Mouse (Mus musculus) neural tube, embryonic 13.5 days (tissue): Measurements from ENCODE around the gene Dock8. TPM values are rescaled to one million over a fixed set of nuclear protein-coding genes. Genes with fewer than 3 reads are reported as not detected.

ENCODE experiments used
- ATAC-seq: fragments of 200-750 bp; cut with Nextera tagmentation; 2 replicates; pipeline ENCODE4 v1.8.0; 2017; ENCODE audit warnings: low read depth, mild to moderate bottlenecking, moderate TSS enrichment, moderate library complexity
- H3K27ac ChIP-seq: fragments of 300-500 bp; sonication (generic); replicated peaks from 2 replicates; pipeline ENCODE4 v1.5.1; 2015; ENCODE audit warnings: moderate library complexity, mild to moderate bottlenecking, inconsistent platforms
- H3K27me3 ChIP-seq: fragments of 300-500 bp; sonication (generic); 2 replicates; pipeline ENCODE4 v1.6.1; 2015; ENCODE audit warnings: mild to moderate bottlenecking, inconsistent platforms
- H3K36me3 ChIP-seq: fragments of 300-500 bp; sonication (generic); 2 replicates; pipeline ENCODE4 v1.6.1; 2015; ENCODE audit warnings: mild to moderate bottlenecking, inconsistent platforms
- H3K4me1 ChIP-seq: fragments of 300-500 bp; sonication (generic); replicated peaks from 2 replicates; pipeline ENCODE4 v1.6.1; 2015; ENCODE audit warnings: inconsistent platforms
- H3K4me2 ChIP-seq: fragments of 300-500 bp; sonication (generic); 2 replicates; pipeline ENCODE4 v1.6.1; 2015; ENCODE audit warnings: inconsistent platforms, mild to moderate bottlenecking, moderate library complexity
- H3K4me3 ChIP-seq: fragments of 300-500 bp; sonication (generic); 2 replicates; pipeline ENCODE4 v1.5.1; 2015; ENCODE audit warnings: mild to moderate bottlenecking, inconsistent platforms
- H3K9ac ChIP-seq: fragments of 300-500 bp; sonication (generic); 2 replicates; pipeline ENCODE4 v1.6.1; 2015; ENCODE audit warnings: moderate library complexity, mild to moderate bottlenecking, inconsistent platforms
- H3K9me3 ChIP-seq: fragments of 300-500 bp; sonication (generic); 2 replicates; pipeline ENCODE4 v1.6.1; 2016; ENCODE audit warnings: inconsistent platforms
- WGBS: fragments of 180-500 bp; shearing (Covaris S2); methylation state at CpG from one replicate; pipeline ENCODE4 v1.1.7; 2015; 5-methylcytosine and 5-hydroxymethylcytosine counted together
- polyA plus RNA-seq: library from polyadenylated mRNA; unstranded; fragments of >200 nt; fragmentation: Nextera tagmentation; extraction: Ambion mirVana; gene quantifications from 2 replicates; pipeline ENCODE4 v1.2.1, GENCODE M21; 2015

Gene Dock8
- polyA plus RNA-seq, 1 experiment from 2014 or later: 1.5 TPM

- Histone ChIP-seq H3K4me3 (no peak overlapping the region), H3K36me3 (no peaks in the 10 kb centered on the region), H3K9ac (no peak overlapping the region), H3K27ac (peak overlapping the region; percentile 20), H3K4me1 (peaks cover 18% of the 10 kb centered on the region), H3K4me2 (no peak overlapping the region), H3K27me3 (no peaks in the 10 kb centered on the region), H3K9me3 (no peaks in the 10 kb centered on the region)
- ATAC-seq: peak; percentile 53; the same call in 1 of the 2 replicates
- 29% methylated on average over 17 of the region's 17 CpGs for WGBS
Measured at GRCm38 (mm10) chr19:25144110-25145028, 145.0 kb downstream of the Dock8 start.

DNA sequence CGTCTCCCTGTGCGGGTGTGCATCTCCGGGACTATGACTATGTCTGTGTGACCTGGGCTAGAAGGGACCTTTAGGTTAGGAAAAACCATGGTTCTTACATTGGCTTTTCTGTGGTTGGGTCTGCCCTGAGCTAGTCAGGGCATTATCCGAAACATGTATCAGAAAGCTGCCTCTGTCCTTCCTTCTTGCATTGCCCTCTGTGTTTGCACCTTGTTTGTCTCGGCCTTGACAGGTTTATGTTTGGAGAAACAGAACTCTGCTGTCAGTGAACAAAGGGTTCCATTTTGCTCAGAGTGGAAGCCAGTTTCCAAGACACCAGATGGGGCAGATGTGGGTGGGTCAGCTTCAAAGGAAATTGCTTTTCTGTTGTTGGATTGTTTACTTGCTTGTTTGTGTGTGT, 145.8 kb downstream of the Dock8 start:
- Histone ChIP-seq H3K27me3 (no peaks in the 10 kb centered on the region), H3K36me3 (no peaks in the 10 kb centered on the region), H3K4me2 (no peak overlapping the region), H3K9me3 (no peaks in the 10 kb centered on the region), H3K27ac (peak overlapping the region; percentile 20), H3K9ac (no peak overlapping the region), H3K4me1 (peaks cover 18% of the 10 kb centered on the region), H3K4me3 (no peak overlapping the region)
- WGBS: 25% methylated on average over 5 of the region's 5 CpGs
- ATAC-seq: 0 out of 2 replicates have a peak, but pooled peaks have one; percentile 15

- Histone ChIP-seq H3K4me3 (no peak overlapping the region), H3K9ac (no peak overlapping the region), H3K27me3 (no peaks in the 10 kb centered on the region), H3K36me3 (no peaks in the 10 kb centered on the region), H3K4me2 (no peak overlapping the region), H3K9me3 (no peaks in the 10 kb centered on the region), H3K4me1 (peaks cover 18% of the 10 kb centered on the region), H3K27ac (no peak overlapping the region)
- WGBS: 87% methylated on average over 4 of the region's 4 CpGs
- no peak for ATAC-seq
Measured at GRCm38 (mm10) chr19:25146122-25146521, 146.8 kb downstream of the Dock8 start.

DNA sequence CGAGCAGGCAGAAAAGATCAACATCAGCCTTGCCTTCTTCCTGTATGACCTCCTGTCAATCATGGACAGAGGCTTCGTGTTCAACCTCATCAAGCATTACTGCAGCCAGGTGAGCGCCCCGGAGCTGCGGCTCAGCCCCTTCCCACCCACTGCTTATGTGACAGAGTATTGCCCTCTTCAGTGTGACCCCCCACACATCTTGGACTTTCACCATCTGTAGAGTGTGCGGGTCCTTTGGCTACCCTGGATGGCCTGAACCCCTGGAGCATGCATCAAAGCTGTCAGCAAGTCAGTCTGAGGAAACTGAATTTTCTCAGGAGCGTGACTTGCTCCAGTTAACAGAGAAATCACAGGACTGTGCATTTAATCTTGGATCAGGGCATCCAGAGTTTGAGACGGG, 150.5 kb downstream of the Dock8 start:
- Histone ChIP-seq H3K36me3 (no peaks in the 10 kb centered on the region), H3K4me1 (peaks cover 15% of the 10 kb centered on the region), H3K9me3 (no peaks in the 10 kb centered on the region), H3K9ac (no peak overlapping the region), H3K27ac (no peak overlapping the region), H3K27me3 (no peaks in the 10 kb centered on the region), H3K4me3 (no peak overlapping the region), H3K4me2 (no peak overlapping the region)
- no peak for ATAC-seq
- WGBS: 74% methylated on average over 8 of the region's 8 CpGs

GRCm38 (mm10) chr19:25154506-25155178, 155.3 kb downstream of the Dock8 start:
- 54% methylated on average over 7 of the region's 7 CpGs for WGBS
- Histone ChIP-seq H3K4me2 (no peak overlapping the region), H3K27me3 (no peaks in the 10 kb centered on the region), H3K4me3 (no peak overlapping the region), H3K27ac (0 out of 2 replicates have a peak overlapping the region, but pooled peaks have one; percentile 20), H3K4me1 (peaks cover 7% of the 10 kb centered on the region; the same call in 1 of the 2 replicates), H3K9me3 (no peaks in the 10 kb centered on the region), H3K9ac (no peak overlapping the region), H3K36me3 (no peaks in the 10 kb centered on the region)
- ATAC-seq: peak; percentile 66; the same call in 1 of the 2 replicates

GRCm38 (mm10) chr19:25155250-25155649, 155.9 kb downstream of the Dock8 start:
- Histone ChIP-seq H3K4me2 (no peak overlapping the region), H3K4me1 (peaks cover 7% of the 10 kb centered on the region; the same call in 1 of the 2 replicates), H3K9ac (no peak overlapping the region), H3K27ac (0 out of 2 replicates have a peak overlapping the region, but pooled peaks have one; percentile 20), H3K27me3 (no peaks in the 10 kb centered on the region), H3K9me3 (no peaks in the 10 kb centered on the region), H3K36me3 (no peaks in the 10 kb centered on the region), H3K4me3 (no peak overlapping the region)
- 93% methylated on average over 7 of the region's 7 CpGs for WGBS
- ATAC-seq: no peak

- WGBS: 83% methylated on average over 11 of the region's 11 CpGs
- no peak for ATAC-seq
Measured at GRCm38 (mm10) chr19:25155709-25156108, 156.4 kb downstream of the Dock8 start.

DNA sequence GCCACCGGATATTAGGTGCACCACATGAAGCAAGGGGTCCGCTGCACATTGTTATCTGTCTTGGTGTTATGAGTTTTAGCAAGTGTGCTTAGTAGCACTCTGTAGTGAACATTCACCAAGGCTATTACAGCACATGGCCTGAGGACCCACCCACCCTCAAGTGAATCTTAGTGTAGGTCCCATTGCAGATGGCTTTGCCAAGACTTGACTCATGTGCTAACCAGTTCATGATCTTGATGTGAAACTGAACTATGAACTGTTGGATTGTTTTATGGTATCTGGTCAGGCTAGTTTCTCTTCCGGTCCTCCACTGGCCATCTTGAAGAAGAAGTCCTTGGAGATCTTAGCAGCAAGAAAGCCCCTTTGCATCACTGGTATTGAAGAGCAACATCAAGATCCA, 162.9 kb downstream of the Dock8 start:
- Histone ChIP-seq H3K36me3 (no peaks in the 10 kb centered on the region), H3K27me3 (0 out of 2 replicates have a peak, but pooled peaks cover 3% of the 10 kb centered on the region), H3K9ac (no peak overlapping the region), H3K4me3 (no peak overlapping the region), H3K27ac (no peak overlapping the region), H3K4me1 (no peaks in the 10 kb centered on the region), H3K9me3 (no peaks in the 10 kb centered on the region), H3K4me2 (no peak overlapping the region)
- no peak for ATAC-seq
- 95% methylated on average over 3 of the region's 3 CpGs for WGBS

More at GRCm38 (mm10) chr19:25155709-25156108, 156.4 kb downstream of the Dock8 start:
- no peak overlapping the region for H3K4me3 ChIP-seq
- no peaks in the 10 kb centered on the region for H3K9me3 ChIP-seq
- H3K4me1 ChIP-seq: peaks cover 7% of the 10 kb centered on the region; the same call in 1 of the 2 replicates
- H3K4me2 ChIP-seq: no peak overlapping the region
- no peak overlapping the region for H3K27ac ChIP-seq
- H3K9ac ChIP-seq: no peak overlapping the region
- no peaks in the 10 kb centered on the region for H3K27me3 ChIP-seq
- no peaks in the 10 kb centered on the region for H3K36me3 ChIP-seq

DNA sequence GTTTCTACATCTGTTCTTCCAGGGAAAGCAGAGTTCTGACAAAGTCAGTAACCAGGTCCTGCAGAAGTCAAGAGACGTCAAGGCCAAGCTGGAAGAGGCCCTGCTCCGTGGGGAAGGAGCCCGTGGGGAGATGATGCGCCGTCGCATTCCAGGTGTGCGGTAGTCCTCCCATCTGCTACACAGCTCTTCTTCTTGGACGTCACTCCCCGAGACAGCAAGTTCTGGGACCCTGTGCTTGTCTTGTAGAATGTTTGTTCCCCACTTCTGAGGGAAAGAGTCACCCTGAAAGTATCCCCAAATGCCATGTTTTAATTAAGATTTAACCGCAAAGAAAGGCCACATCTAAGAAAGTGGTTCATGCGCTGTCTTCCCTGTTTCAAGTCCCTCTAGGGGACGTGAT, 164.1 kb downstream of the Dock8 start:
- H3K4me2 ChIP-seq: no peak overlapping the region
- H3K9ac ChIP-seq: no peak overlapping the region
- no peak overlapping the region for H3K27ac ChIP-seq
- no peak overlapping the region for H3K4me3 ChIP-seq
- H3K4me1 ChIP-seq: no peaks in the 10 kb centered on the region
- no peak for ATAC-seq
- H3K36me3 ChIP-seq: no peaks in the 10 kb centered on the region
- 92% methylated on average over 12 of the region's 12 CpGs for WGBS
- H3K27me3 ChIP-seq: 0 out of 2 replicates have a peak, but pooled peaks cover 3% of the 10 kb centered on the region
- no peaks in the 10 kb centered on the region for H3K9me3 ChIP-seq

DNA sequence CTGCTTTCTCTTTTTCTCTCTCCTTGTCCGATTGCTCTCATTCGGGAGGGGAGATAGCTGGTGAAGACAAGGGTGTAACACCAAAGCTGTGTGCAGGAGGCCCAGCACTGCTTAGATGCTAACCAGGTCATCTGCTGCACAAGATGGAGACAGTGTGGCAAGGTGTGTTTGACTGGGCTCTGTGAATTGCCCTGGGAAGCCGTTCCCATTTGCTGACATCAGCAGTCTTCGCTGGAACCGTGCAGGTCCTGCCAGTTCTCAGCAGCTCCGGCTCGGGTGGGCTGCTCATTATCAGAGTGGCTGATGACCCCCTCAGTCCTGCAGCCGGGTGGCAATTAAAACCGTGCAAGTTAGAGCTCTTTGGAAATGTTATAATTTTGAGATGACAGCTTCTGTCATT, 167.1 kb downstream of the Dock8 start:
- Histone ChIP-seq H3K27ac (no peak overlapping the region), H3K27me3 (no peaks in the 10 kb centered on the region), H3K9me3 (no peaks in the 10 kb centered on the region), H3K36me3 (no peaks in the 10 kb centered on the region), H3K4me1 (no peaks in the 10 kb centered on the region), H3K4me2 (no peak overlapping the region), H3K4me3 (no peak overlapping the region), H3K9ac (no peak overlapping the region)
- ATAC-seq: no peak
- 74% methylated on average over 9 of the region's 9 CpGs for WGBS

GRCm38 (mm10) chr19:25171395-25171794, 172.1 kb downstream of the Dock8 start:
- WGBS: 68% methylated on average over 10 of the region's 10 CpGs
- ATAC-seq: no peak

GRCm38 (mm10) chr19:25176746-25177145, 177.4 kb downstream of the Dock8 start:
- no peak overlapping the region for H3K4me2 ChIP-seq
- no peaks in the 10 kb centered on the region for H3K9me3 ChIP-seq
- no peak overlapping the region for H3K27ac ChIP-seq
- no peaks in the 10 kb centered on the region for H3K27me3 ChIP-seq
- H3K4me1 ChIP-seq: no peaks in the 10 kb centered on the region
- H3K4me3 ChIP-seq: no peak overlapping the region
- WGBS: 92% methylated on average over 11 of the region's 11 CpGs
- no peak for ATAC-seq
- H3K9ac ChIP-seq: no peak overlapping the region
- H3K36me3 ChIP-seq: no peaks in the 10 kb centered on the region

More at GRCm38 (mm10) chr19:25171395-25171794, 172.1 kb downstream of the Dock8 start:
- no peak overlapping the region for H3K27ac ChIP-seq
- H3K9me3 ChIP-seq: no peaks in the 10 kb centered on the region
- no peak overlapping the region for H3K9ac ChIP-seq
- H3K4me3 ChIP-seq: no peak overlapping the region
- no peak overlapping the region for H3K4me2 ChIP-seq
- H3K36me3 ChIP-seq: no peaks in the 10 kb centered on the region
- no peaks in the 10 kb centered on the region for H3K27me3 ChIP-seq
- no peaks in the 10 kb centered on the region for H3K4me1 ChIP-seq
